Mouse (Mus musculus) thymus, adult 2 months (tissue): ENCODE results near the gene Smarca4.

Experiments used
- CTCF ChIP-seq: fragments of 200-500 bp; IDR thresholded peaks from 2 replicates; pipeline ENCODE4 v1.5.1; 2012; ENCODE audit warnings: mild to moderate bottlenecking, control low read depth, low read length, moderate library complexity, borderline replicate concordance; ENCODE audit not compliant: control insufficient read depth, poor library complexity, insufficient read depth; ENCODE audit errors: extremely low read depth
- POLR2A ChIP-seq: fragments of 200-500 bp; IDR thresholded peaks from 2 replicates; pipeline ENCODE4 v1.6.1; 2012; ENCODE audit warnings: mild to moderate bottlenecking, low read length, control low read depth, moderate library complexity; ENCODE audit not compliant: control insufficient read depth, poor library complexity, insufficient read depth; ENCODE audit errors: extremely low read depth

DNA sequence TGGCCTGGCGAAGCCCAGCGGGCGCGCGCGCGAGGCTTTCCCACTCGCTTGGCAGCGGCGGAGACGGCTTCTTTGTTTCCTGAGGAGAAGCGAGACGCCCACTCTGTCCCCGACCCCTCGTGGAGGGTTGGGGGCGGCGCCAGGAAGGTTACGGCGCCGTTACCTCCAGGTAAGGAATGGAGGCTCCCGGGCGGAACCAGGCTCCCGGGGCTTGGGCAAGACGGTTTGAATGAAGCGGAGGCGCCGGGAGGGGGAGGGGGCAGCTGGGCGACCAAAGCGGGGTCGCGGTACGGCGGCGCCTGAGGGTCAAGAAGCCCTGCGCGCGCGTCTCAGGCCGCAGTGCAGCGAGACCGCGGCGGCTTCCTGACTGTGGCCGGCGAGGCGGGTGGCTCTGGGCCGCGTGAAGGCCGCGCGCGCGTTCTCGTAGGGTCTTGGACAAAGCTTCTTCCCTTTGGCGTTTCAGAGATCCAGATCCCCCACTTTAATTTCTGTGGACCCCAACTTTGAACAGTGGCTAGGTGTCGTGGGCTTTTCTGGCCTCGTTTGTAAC, 338 bp downstream of the Smarca4 start:
- TF ChIP-seq CTCF (no peak), POLR2A (peak; percentile 80)
